Mouse (Mus musculus): ENCODE data around the gene Vps50. TPM values are rescaled to one million over a fixed set of nuclear protein-coding genes. Genes with fewer than 3 reads are reported as not detected.
"Not testable (repeated sequence)": the region's sequence is repeated elsewhere in the genome, so short reads cannot be mapped to it uniquely, and the experiment has no call there.

Vps50 gene
- polyA plus RNA-seq, 1 experiment from 2014 or later: 17.1 TPM

GRCm38 (mm10) chr6:3536048-3536447 lies 37.9 kb downstream of the Vps50 start:
- no peaks in the 10 kb centered on the region; the same call in 1 of the 2 replicates for H3K4me1 ChIP-seq (replicated peaks)
- no peak for ATAC-seq (replicated peaks; ENCODE audit: insufficient number of reproducible peaks, insufficient read depth, low FRiP score, low read depth)
- H3K4me3 ChIP-seq: no peak overlapping the region
- no peak overlapping the region for H3K4me2 ChIP-seq
- no peak overlapping the region for H3K9ac ChIP-seq
- WGBS: 70% methylated on average over 1 of the region's 1 CpGs
- no peaks in the 10 kb centered on the region for H3K27me3 ChIP-seq
- H3K9me3 ChIP-seq (replicated peaks): no peaks in the 10 kb centered on the region
- no peak overlapping the region for H3K27ac ChIP-seq
- H3K36me3 ChIP-seq: no peaks in the 10 kb centered on the region

- Histone ChIP-seq H3K4me3 (no peak overlapping the region), H3K9me3 (replicated peaks) (no peaks in the 10 kb centered on the region), H3K9ac (no peak overlapping the region), H3K4me1 (replicated peaks) (no peaks in the 10 kb centered on the region; the same call in 1 of the 2 replicates), H3K27ac (peak overlapping the region; percentile 27; the same call in 1 of the 2 replicates), H3K36me3 (no peaks in the 10 kb centered on the region), H3K4me2 (no peak overlapping the region), H3K27me3 (no peaks in the 10 kb centered on the region)
- ATAC-seq (replicated peaks; ENCODE audit: insufficient number of reproducible peaks, insufficient read depth, low FRiP score, low read depth): no peak
- 48% methylated on average over 2 of the region's 2 CpGs for WGBS
These were observed 41.3 kb downstream of the Vps50 start for GRCm38 (mm10) chr6:3539470-3539869.

GRCm38 (mm10) chr6:3543862-3544261 lies 45.7 kb downstream of the Vps50 start:
- Histone ChIP-seq H3K9me3 (replicated peaks) (no peaks in the 10 kb centered on the region), H3K36me3 (peaks cover 7% of the 10 kb centered on the region; the same call in 1 of the 2 replicates), H3K4me1 (replicated peaks) (no peaks in the 10 kb centered on the region; the same call in 1 of the 2 replicates), H3K4me3 (no peak overlapping the region), H3K27ac (no peak overlapping the region), H3K4me2 (no peak overlapping the region), H3K9ac (no peak overlapping the region), H3K27me3 (no peaks in the 10 kb centered on the region)
- ATAC-seq (replicated peaks; ENCODE audit: insufficient number of reproducible peaks, insufficient read depth, low FRiP score, low read depth): no peak
- WGBS: 88% methylated on average over 4 of the region's 4 CpGs

DNA sequence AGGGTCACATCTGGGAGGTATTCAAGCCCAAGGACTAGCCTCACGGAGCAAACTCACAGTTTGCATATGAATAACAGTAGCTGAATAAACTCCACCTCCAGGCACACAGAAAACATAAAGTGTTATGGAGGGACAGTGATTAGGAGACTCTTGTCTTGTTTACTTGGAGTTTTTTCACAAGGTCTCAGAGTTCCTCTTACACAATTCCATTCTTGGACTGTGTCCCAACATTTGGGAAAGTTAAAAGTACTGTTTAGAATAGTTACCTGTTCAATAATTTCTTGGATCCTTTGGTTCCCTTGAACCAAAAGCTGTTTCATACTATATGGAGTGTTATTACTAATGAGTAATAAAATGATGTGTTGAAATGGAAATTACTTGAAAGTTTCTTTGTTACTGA lies 46.8 kb downstream of the Vps50 start:
- Histone ChIP-seq H3K27ac (no peak overlapping the region), H3K36me3 (peaks cover 7% of the 10 kb centered on the region; the same call in 1 of the 2 replicates), H3K27me3 (no peaks in the 10 kb centered on the region), H3K4me1 (replicated peaks) (no peaks in the 10 kb centered on the region), H3K4me2 (no peak overlapping the region), H3K4me3 (no peak overlapping the region), H3K9ac (no peak overlapping the region), H3K9me3 (replicated peaks) (no peaks in the 10 kb centered on the region)
- 88% methylated on average over 1 of the region's 1 CpGs for WGBS
- ATAC-seq (replicated peaks; ENCODE audit: insufficient number of reproducible peaks, insufficient read depth, low FRiP score, low read depth): no peak

DNA sequence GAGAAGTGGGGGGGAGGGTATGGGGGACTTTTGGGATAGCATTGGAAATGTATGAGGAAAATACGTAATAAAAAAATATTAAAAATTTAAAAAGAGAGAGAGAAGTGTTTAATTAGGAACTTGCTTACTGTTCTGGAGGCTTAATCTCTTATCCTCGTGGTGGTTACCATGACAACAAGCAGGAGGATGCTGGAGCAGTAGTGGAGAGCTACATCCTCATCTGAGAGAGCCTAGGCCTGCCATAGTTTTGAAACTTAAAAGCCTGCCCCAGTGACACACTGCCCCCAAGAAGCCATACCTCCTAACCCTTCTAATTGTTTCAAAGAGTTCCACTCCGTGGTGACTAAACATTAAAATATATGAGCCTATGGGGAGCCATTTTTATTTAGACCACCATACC lies 50.8 kb downstream of the Vps50 start:
- H3K9ac ChIP-seq: no peak overlapping the region
- peaks cover 7% of the 10 kb centered on the region; the same call in 1 of the 2 replicates for H3K36me3 ChIP-seq
- 75% methylated on average over 3 of the region's 3 CpGs for WGBS

DNA sequence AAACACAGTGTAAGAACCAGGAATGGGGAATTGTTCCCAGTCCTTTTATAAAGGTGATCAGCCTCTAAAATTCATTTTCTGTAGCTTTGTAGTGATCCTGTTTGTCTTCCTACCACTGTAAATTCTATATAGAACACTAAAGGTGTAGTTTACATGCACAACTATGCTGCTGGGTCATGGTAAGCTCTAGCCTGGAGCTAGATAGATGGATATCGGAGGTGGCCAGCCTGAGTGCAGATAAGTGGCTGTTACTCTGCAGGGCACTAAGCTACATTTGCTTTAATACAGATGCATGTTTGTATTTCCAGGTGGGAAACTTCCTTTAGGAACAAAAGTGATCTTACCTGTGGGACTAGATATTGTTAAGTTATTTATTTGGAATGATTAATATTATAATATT lies 51.8 kb downstream of the Vps50 start:
- Histone ChIP-seq H3K9ac (no peak overlapping the region), H3K36me3 (peaks cover 7% of the 10 kb centered on the region; the same call in 1 of the 2 replicates), H3K4me1 (replicated peaks) (no peaks in the 10 kb centered on the region), H3K9me3 (replicated peaks) (no peaks in the 10 kb centered on the region), H3K27me3 (no peaks in the 10 kb centered on the region), H3K4me3 (no peak overlapping the region), H3K4me2 (no peak overlapping the region), H3K27ac (no peak overlapping the region)
- 69% methylated on average over 1 of the region's 1 CpGs for WGBS
- no peak for ATAC-seq (replicated peaks; ENCODE audit: insufficient number of reproducible peaks, insufficient read depth, low FRiP score, low read depth)

More for the DNA sequence above, 50.8 kb downstream of the Vps50 start:
- Histone ChIP-seq H3K4me3 (no peak overlapping the region), H3K27ac (no peak overlapping the region), H3K27me3 (no peaks in the 10 kb centered on the region), H3K4me2 (no peak overlapping the region), H3K9me3 (replicated peaks) (no peaks in the 10 kb centered on the region), H3K4me1 (replicated peaks) (no peaks in the 10 kb centered on the region)
- ATAC-seq (replicated peaks; ENCODE audit: insufficient number of reproducible peaks, insufficient read depth, low FRiP score, low read depth): no peak

- H3K9ac ChIP-seq; H3K27ac ChIP-seq; H3K36me3 ChIP-seq; ATAC-seq (replicated peaks; ENCODE audit: insufficient number of reproducible peaks, insufficient read depth, low FRiP score, low read depth); H3K4me1 ChIP-seq (replicated peaks); H3K27me3 ChIP-seq; H3K4me2 ChIP-seq; H3K9me3 ChIP-seq (replicated peaks); H3K4me3 ChIP-seq: not testable (repeated sequence)
- 83% methylated on average over 9 of the region's 9 CpGs for WGBS
These were observed 54.5 kb downstream of the Vps50 start for GRCm38 (mm10) chr6:3552681-3553080.

GRCm38 (mm10) chr6:3557177-3557576 lies 59.0 kb downstream of the Vps50 start:
- Histone ChIP-seq H3K4me1 (replicated peaks) (no peaks in the 10 kb centered on the region), H3K4me3 (no peak overlapping the region), H3K27me3 (no peaks in the 10 kb centered on the region), H3K9ac (no peak overlapping the region), H3K9me3 (replicated peaks) (no peaks in the 10 kb centered on the region), H3K4me2 (no peak overlapping the region), H3K36me3 (peaks cover 3% of the 10 kb centered on the region; the same call in 1 of the 2 replicates), H3K27ac (no peak overlapping the region)
- ATAC-seq (replicated peaks; ENCODE audit: insufficient number of reproducible peaks, insufficient read depth, low FRiP score, low read depth): no peak
- 93% methylated on average over 4 of the region's 4 CpGs for WGBS

DNA sequence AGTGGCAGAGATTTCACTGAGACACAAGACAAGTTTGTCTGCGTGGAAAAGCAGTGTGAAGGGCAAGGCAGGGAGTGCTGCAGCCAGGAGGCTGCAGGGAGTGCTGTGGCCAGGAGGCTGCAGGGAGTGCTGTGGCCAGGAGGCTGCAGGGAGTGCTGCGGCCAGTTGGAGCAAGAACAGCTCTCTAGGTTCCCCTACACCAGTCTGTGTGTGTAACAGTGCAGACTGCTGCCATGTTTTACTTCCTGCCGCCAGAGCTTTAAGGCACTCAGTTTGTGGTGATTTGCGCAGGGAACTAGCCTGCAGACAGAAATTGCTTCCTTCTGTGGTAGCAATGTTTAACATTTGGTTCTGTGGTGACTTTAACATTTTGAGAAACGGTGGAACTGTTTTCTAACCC lies 61.8 kb downstream of the Vps50 start:
- no peak overlapping the region for H3K4me2 ChIP-seq
- H3K9ac ChIP-seq: no peak overlapping the region
- H3K27me3 ChIP-seq: no peaks in the 10 kb centered on the region
- no peaks in the 10 kb centered on the region for H3K4me1 ChIP-seq (replicated peaks)
- H3K36me3 ChIP-seq: peaks cover 3% of the 10 kb centered on the region; the same call in 1 of the 2 replicates
- no peak overlapping the region for H3K4me3 ChIP-seq
- 65% methylated on average over 5 of the region's 5 CpGs for WGBS
- no peaks in the 10 kb centered on the region for H3K9me3 ChIP-seq (replicated peaks)
- no peak overlapping the region for H3K27ac ChIP-seq
- ATAC-seq (replicated peaks; ENCODE audit: insufficient number of reproducible peaks, insufficient read depth, low FRiP score, low read depth): no peak

DNA sequence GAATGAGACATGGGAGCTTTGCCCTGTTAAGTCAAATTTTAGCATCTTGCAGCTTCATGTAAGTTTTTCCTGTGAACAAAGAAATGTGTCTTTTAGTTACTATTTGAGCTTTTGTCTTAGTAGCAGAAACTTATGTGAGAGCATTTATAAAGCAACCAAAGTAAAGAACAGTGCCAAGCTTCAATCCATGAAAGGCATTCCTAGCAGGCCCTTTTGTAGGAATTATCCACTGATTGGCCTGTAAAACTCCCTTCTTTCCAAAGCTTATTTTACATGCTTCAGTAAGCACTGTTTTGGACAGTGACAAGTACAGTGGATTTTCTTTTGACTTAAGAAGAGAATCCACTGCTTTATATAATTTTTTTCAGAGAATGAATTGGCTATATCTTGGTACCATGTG lies 64.1 kb downstream of the Vps50 start:
- Histone ChIP-seq H3K9me3 (replicated peaks) (no peaks in the 10 kb centered on the region), H3K4me2 (no peak overlapping the region), H3K4me3 (no peak overlapping the region), H3K27ac (no peak overlapping the region), H3K4me1 (replicated peaks) (no peaks in the 10 kb centered on the region), H3K36me3 (no peaks in the 10 kb centered on the region; the same call in 1 of the 2 replicates), H3K9ac (no peak overlapping the region), H3K27me3 (no peaks in the 10 kb centered on the region)
- ATAC-seq (replicated peaks; ENCODE audit: insufficient number of reproducible peaks, insufficient read depth, low FRiP score, low read depth): no peak

- not testable (repeated sequence) for ATAC-seq (replicated peaks; ENCODE audit: insufficient number of reproducible peaks, insufficient read depth, low FRiP score, low read depth); H3K9me3 ChIP-seq (replicated peaks); H3K4me3 ChIP-seq; H3K9ac ChIP-seq; H3K27me3 ChIP-seq; H3K36me3 ChIP-seq; H3K4me1 ChIP-seq (replicated peaks); H3K4me2 ChIP-seq; H3K27ac ChIP-seq
These were observed 65.9 kb downstream of the Vps50 start for GRCm38 (mm10) chr6:3564118-3564517.

- ATAC-seq (replicated peaks; ENCODE audit: insufficient number of reproducible peaks, insufficient read depth, low FRiP score, low read depth): no peak
- Histone ChIP-seq H3K4me3 (no peak overlapping the region), H3K4me2 (no peak overlapping the region), H3K4me1 (replicated peaks) (no peaks in the 10 kb centered on the region), H3K36me3 (no peaks in the 10 kb centered on the region; the same call in 1 of the 2 replicates), H3K9ac (no peak overlapping the region), H3K9me3 (replicated peaks) (no peaks in the 10 kb centered on the region), H3K27me3 (no peaks in the 10 kb centered on the region), H3K27ac (no peak overlapping the region)
- WGBS: 92% methylated on average over 4 of the region's 4 CpGs
These were observed 66.8 kb downstream of the Vps50 start for GRCm38 (mm10) chr6:3565005-3565404.

Measured in heart, embryonic 15.5 days (tissue).